Mouse (Mus musculus) liver, adult 2 months (tissue): ENCODE results near the gene Ankrd28. TPM values are rescaled to one million over a fixed set of nuclear protein-coding genes. Genes with fewer than 3 reads are reported as not detected.

Experiments used
- DNase-seq: peaks from one replicate; pipeline ENCODE4 v3.0.0-alpha.2; 2011; ENCODE audit warnings: low read depth, low spot score; ENCODE audit errors: extremely low read depth
- H3K27ac ChIP-seq: fragments of 200-500 bp; replicated peaks from 2 replicates; pipeline ENCODE4 v1.5.1; 2012; ENCODE audit warnings: low read depth, mild to moderate bottlenecking, control low read depth, inconsistent platforms, low read length; ENCODE audit not compliant: insufficient read depth
- H3K27me3 ChIP-seq: fragments of 200-500 bp; 2 replicates; pipeline ENCODE4 v1.6.1; 2012; ENCODE audit warnings: mild to moderate bottlenecking, moderate library complexity, low read length, inconsistent platforms; ENCODE audit not compliant: control insufficient read depth, insufficient read depth
- H3K36me3 ChIP-seq: fragments of 200-500 bp; 2 replicates; pipeline ENCODE4 v1.6.1; 2012; ENCODE audit warnings: low read length, inconsistent platforms; ENCODE audit not compliant: control insufficient read depth, insufficient read depth
- H3K4me1 ChIP-seq: fragments of 200-500 bp; 2 replicates; pipeline ENCODE4 v1.6.1; 2011; ENCODE audit warnings: low read length; ENCODE audit not compliant: control insufficient read depth, insufficient read depth
- H3K4me3 ChIP-seq: fragments of 200-500 bp; 2 replicates; pipeline ENCODE4 v1.5.1; 2011; ENCODE audit warnings: low read depth, mild to moderate bottlenecking, control low read depth, low read length, moderate library complexity; ENCODE audit not compliant: insufficient read depth
- H3K79me2 ChIP-seq: fragments of 200-500 bp; 2 replicates; pipeline ENCODE4 v1.6.1; 2012; ENCODE audit warnings: inconsistent platforms, mild to moderate bottlenecking, low read length, moderate library complexity; ENCODE audit not compliant: control insufficient read depth, insufficient read depth
- H3K9ac ChIP-seq: fragments of 200-500 bp; 2 replicates; pipeline ENCODE4 v1.6.1; 2012; ENCODE audit warnings: low read depth, mild to moderate bottlenecking, control low read depth, inconsistent platforms, low read length
- CTCF ChIP-seq: fragments of 200-500 bp; IDR thresholded peaks from 2 replicates; pipeline ENCODE4 v1.5.1; 2011; ENCODE audit warnings: low read depth, low read length, control low read depth
- POLR2A ChIP-seq: fragments of 200-500 bp; IDR thresholded peaks from 2 replicates; pipeline ENCODE4 v1.6.1; 2011; ENCODE audit warnings: low read length, control low read depth; ENCODE audit not compliant: insufficient read depth; ENCODE audit errors: extremely low read depth
- WGBS: fragments of 180-500 bp; shearing (Covaris S2); methylation state at CpG from one replicate; pipeline ENCODE4 v1.1.7; 2018; 5-methylcytosine and 5-hydroxymethylcytosine counted together
- polyA plus RNA-seq: library from polyadenylated mRNA; depleted of rRNA; stranded (reverse); fragments of >200 nt; gene quantifications from 2 replicates; pipeline ENCODE4 v1.2.3, GENCODE M21; 2012
- total RNA-seq: library from RNA; depleted of rRNA; stranded (reverse); fragments of >200 nt; gene quantifications from 2 replicates; pipeline ENCODE4 v1.2.3, GENCODE M21; 2014

The Ankrd28 gene
- total and polyA plus RNA-seq, 2 experiments: 3.4 to 27.7 TPM

GRCm38 (mm10) chr14:31831370-31831712 is 890 bp upstream of the Ankrd28 start:
- Histone ChIP-seq H3K4me3 (peak overlapping the region; percentile 87; the same call in 1 of the 2 replicates), H3K27ac (peak overlapping the region; percentile 87), H3K4me1 (peaks cover 3% of the 10 kb centered on the region; the same call in 1 of the 2 replicates), H3K79me2 (peaks cover 3% of the 10 kb centered on the region; the same call in 1 of the 2 replicates), H3K27me3 (no peaks in the 10 kb centered on the region), H3K36me3 (no peaks in the 10 kb centered on the region), H3K9ac (peak overlapping the region; percentile 44)
- WGBS: 3% methylated on average over 7 of the region's 7 CpGs
- DNase-seq: peak; percentile 70
- no peak for TF ChIP-seq CTCF

GRCm38 (mm10) chr14:31829761-31830562 is 489 bp downstream of the Ankrd28 start:
- DNase-seq: peak; percentile 67
- Histone ChIP-seq H3K9ac (peak overlapping the region; percentile 92), H3K27ac (peak overlapping the region; percentile 83), H3K79me2 (peaks cover 7% of the 10 kb centered on the region; the same call in 1 of the 2 replicates), H3K4me3 (peak overlapping the region; percentile 95), H3K27me3 (no peaks in the 10 kb centered on the region), H3K36me3 (no peaks in the 10 kb centered on the region), H3K4me1 (peaks cover 3% of the 10 kb centered on the region; the same call in 1 of the 2 replicates)
- no peak for TF ChIP-seq POLR2A
- no peak for TF ChIP-seq CTCF
- under 1% methylated on average over 60 of the region's 97 CpGs for WGBS

GRCm38 (mm10) chr14:31827221-31827620 is 3.2 kb downstream of the Ankrd28 start:
- Histone ChIP-seq H3K27ac (no peak overlapping the region), H3K4me1 (peaks cover 10% of the 10 kb centered on the region), H3K27me3 (no peaks in the 10 kb centered on the region), H3K4me3 (no peak overlapping the region), H3K9ac (no peak overlapping the region), H3K36me3 (no peaks in the 10 kb centered on the region), H3K79me2 (peaks cover 15% of the 10 kb centered on the region; the same call in 1 of the 2 replicates)
- TF ChIP-seq POLR2A: no peak
- TF ChIP-seq CTCF: no peak
- DNase-seq: no peak

GRCm38 (mm10) chr14:31809942-31810341 is 20.5 kb downstream of the Ankrd28 start:
- Histone ChIP-seq H3K27me3 (no peaks in the 10 kb centered on the region), H3K79me2 (peaks cover 12% of the 10 kb centered on the region; the same call in 1 of the 2 replicates), H3K27ac (no peak overlapping the region), H3K9ac (no peak overlapping the region), H3K4me3 (no peak overlapping the region), H3K4me1 (peaks cover 3% of the 10 kb centered on the region; the same call in 1 of the 2 replicates), H3K36me3 (peaks cover 2% of the 10 kb centered on the region; the same call in 1 of the 2 replicates)
- TF ChIP-seq POLR2A (no peak), CTCF (no peak)
- WGBS: 94% methylated on average over 5 of the region's 5 CpGs
- no peak for DNase-seq

GRCm38 (mm10) chr14:31803791-31804190 is 26.7 kb downstream of the Ankrd28 start:
- H3K79me2 ChIP-seq: peaks cover 23% of the 10 kb centered on the region; the same call in 1 of the 2 replicates
- WGBS: 81% methylated on average over 2 of the region's 2 CpGs
- H3K36me3 ChIP-seq: peaks cover 2% of the 10 kb centered on the region; the same call in 1 of the 2 replicates
- no peak overlapping the region for H3K4me3 ChIP-seq
- no peak overlapping the region for H3K27ac ChIP-seq
- no peak for TF ChIP-seq POLR2A
- TF ChIP-seq CTCF: no peak
- H3K4me1 ChIP-seq: no peaks in the 10 kb centered on the region
- no peak overlapping the region for H3K9ac ChIP-seq
- no peak for DNase-seq
- H3K27me3 ChIP-seq: no peaks in the 10 kb centered on the region

- Histone ChIP-seq H3K27me3 (no peaks in the 10 kb centered on the region), H3K36me3 (no peaks in the 10 kb centered on the region), H3K9ac (no peak overlapping the region), H3K4me3 (no peak overlapping the region), H3K27ac (no peak overlapping the region), H3K79me2 (peaks cover 18% of the 10 kb centered on the region; the same call in 1 of the 2 replicates), H3K4me1 (no peaks in the 10 kb centered on the region)
- no peak for TF ChIP-seq POLR2A
- WGBS: 33% methylated on average over 7 of the region's 7 CpGs
- DNase-seq: peak; percentile 74
Measured at GRCm38 (mm10) chr14:31800976-31801375, 29.5 kb downstream of the Ankrd28 start.
